Mouse (Mus musculus) thymus, adult 2 months (tissue): ENCODE data around the gene Pcyt1a.
"Not testable (repeated sequence)": the region's sequence is repeated elsewhere in the genome, so short reads cannot be mapped to it uniquely, and the experiment has no call there.

Experiments
- CTCF ChIP-seq: fragments of 200-500 bp; IDR thresholded peaks from 2 replicates; pipeline ENCODE4 v1.5.1; 2012; ENCODE audit warnings: mild to moderate bottlenecking, control low read depth, low read length, moderate library complexity, borderline replicate concordance; ENCODE audit not compliant: control insufficient read depth, poor library complexity, insufficient read depth; ENCODE audit errors: extremely low read depth
- POLR2A ChIP-seq: fragments of 200-500 bp; IDR thresholded peaks from 2 replicates; pipeline ENCODE4 v1.6.1; 2012; ENCODE audit warnings: mild to moderate bottlenecking, low read length, control low read depth, moderate library complexity; ENCODE audit not compliant: control insufficient read depth, poor library complexity, insufficient read depth; ENCODE audit errors: extremely low read depth

GRCm38 (mm10) chr16:32494371-32494770, 63.6 kb downstream of the Pcyt1a start:
- not testable (repeated sequence) for TF ChIP-seq CTCF, POLR2A
